Comparison of ENCODE assay signal across 8 mouse cellular contexts in the genomic region with DNA sequence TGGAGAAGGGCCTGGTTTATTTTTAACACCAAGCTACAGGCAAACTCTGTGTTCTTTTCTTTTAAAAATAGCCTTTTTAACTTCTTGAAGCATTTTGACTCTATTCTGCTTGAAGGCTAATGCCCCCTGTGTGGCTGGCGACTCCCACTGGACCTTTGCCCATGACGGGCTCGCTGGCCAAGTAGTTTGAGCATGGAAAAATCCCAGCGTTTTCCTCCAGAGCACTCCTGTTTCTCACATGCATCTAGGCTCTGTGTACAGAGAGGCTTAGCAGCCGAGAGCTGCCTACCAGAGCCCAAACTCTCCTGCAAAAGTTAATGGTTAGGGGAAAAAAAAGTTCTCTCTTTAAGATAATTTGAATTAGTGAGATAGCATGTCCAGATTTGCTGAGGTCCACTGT. TPM values are rescaled to one million over a fixed set of nuclear protein-coding genes. Genes with fewer than 3 reads are reported as not detected.
DNase-seq lines count a peak whose midpoint lies in the region; ATAC-seq and TF ChIP-seq lines count a peak whose summit lies in the region.

No protein-coding gene starts in this region.

- peak; percentile 76 for DNase-seq in hindbrain, postnatal 0 days (ENCODE audit: low spot score)
- DNase-seq in hindbrain, embryonic 11.5 days (ENCODE audit: low spot score), result no peak
- peak; percentile 44 for DNase-seq in gastrocnemius, postnatal 14 days
- no peak for DNase-seq in spleen, postnatal 36 days (ENCODE audit: low spot score in 2 of 2)
- no peak for DNase-seq in liver, postnatal 0 days

- peak; percentile 51; the same call in 1 of the 2 replicates for ATAC-seq in hindbrain, postnatal 0 days
- ATAC-seq in hindbrain, embryonic 11.5 days (ENCODE audit: low FRiP score), result no peak
- ATAC-seq in cerebellum, adult (ENCODE audit: insufficient number of reproducible peaks, low FRiP score, low TSS enrichment), result peak; percentile 71
- ATAC-seq in kidney, embryonic 15.5 days (replicated peaks; ENCODE audit: low FRiP score), result peak; percentile 64; the same call in 1 of the 2 replicates
- ATAC-seq in limb, embryonic 13.5 days (ENCODE audit: low FRiP score, low read depth), result no peak
- no peak for ATAC-seq in liver, postnatal 0 days

- WGBS in hindbrain, postnatal 0 days, result 30% methylated on average over 5 of the region's 5 CpGs
- 68% methylated on average over 5 of the region's 5 CpGs for WGBS in hindbrain, embryonic 11.5 days
- 33% methylated on average over 5 of the region's 5 CpGs for WGBS in kidney, embryonic 15.5 days
- WGBS in limb, embryonic 13.5 days, result 38% methylated on average over 5 of the region's 5 CpGs
- 54% methylated on average over 5 of the region's 5 CpGs for WGBS in liver, postnatal 0 days (ENCODE audit: insufficient replicate concordance)

- no peak for TF ChIP-seq CTCF in hindbrain, postnatal 0 days (IDR thresholded peaks at IDR 0.05; ENCODE audit: low read depth)
- TF ChIP-seq CTCF in liver, postnatal 0 days (IDR thresholded peaks at IDR 0.05; ENCODE audit: low read depth), result no peak

- H3K4me3 ChIP-seq in hindbrain, postnatal 0 days (ENCODE audit: low read length), result no peak overlapping the region
- H3K4me3 ChIP-seq in hindbrain, embryonic 11.5 days (ENCODE audit: low read depth, low read length), result no peak overlapping the region
- H3K4me3 ChIP-seq in kidney, embryonic 15.5 days (replicated peaks), result no peak overlapping the region
- H3K4me3 ChIP-seq in limb, embryonic 13.5 days, result no peak overlapping the region
- no peak overlapping the region for H3K4me3 ChIP-seq in liver, postnatal 0 days (ENCODE audit: low read depth, low read length)

- no peak for TF ChIP-seq EP300 in liver, postnatal 0 days (IDR thresholded peaks at IDR 0.05; ENCODE audit: low read depth)

- intact Hi-C loops in gastrocnemius, postnatal 14 days (cut with DNase I; ENCODE audit: low total_unique reads), result no loop called here

- H3K27me3 ChIP-seq in hindbrain, postnatal 0 days (ENCODE audit: insufficient read depth, low read length), result no peaks in the 10 kb centered on the region
- no peaks in the 10 kb centered on the region for H3K27me3 ChIP-seq in hindbrain, embryonic 11.5 days (ENCODE audit: control insufficient read depth, insufficient read depth, low read length)
- H3K27me3 ChIP-seq in kidney, embryonic 15.5 days, result no peaks in the 10 kb centered on the region
- H3K27me3 ChIP-seq in limb, embryonic 13.5 days, result no peaks in the 10 kb centered on the region
- no peaks in the 10 kb centered on the region for H3K27me3 ChIP-seq in liver, postnatal 0 days (ENCODE audit: insufficient read depth, low read length)

- H3K27ac ChIP-seq in hindbrain, postnatal 0 days, result peak overlapping the region; percentile 42; the same call in 1 of the 2 replicates
- H3K27ac ChIP-seq in hindbrain, embryonic 11.5 days (ENCODE audit: low read depth, low read length), result no peak overlapping the region
- H3K27ac ChIP-seq in kidney, embryonic 15.5 days, result peak overlapping the region; percentile 88
- peak overlapping the region; percentile 61 for H3K27ac ChIP-seq in limb, embryonic 13.5 days
- no peak overlapping the region for H3K27ac ChIP-seq in liver, postnatal 0 days (ENCODE audit: low read depth)

- H3K4me2 ChIP-seq in hindbrain, postnatal 0 days (ENCODE audit: low read depth, low read length), result no peak overlapping the region
- no peak overlapping the region for H3K4me2 ChIP-seq in hindbrain, embryonic 11.5 days (replicated peaks; ENCODE audit: low read depth, low read length)
- H3K4me2 ChIP-seq in kidney, embryonic 15.5 days, result no peak overlapping the region
- no peak overlapping the region for H3K4me2 ChIP-seq in limb, embryonic 13.5 days (replicated peaks)
- no peak overlapping the region for H3K4me2 ChIP-seq in liver, postnatal 0 days (ENCODE audit: low read depth, low read length)

- H3K36me3 ChIP-seq in hindbrain, postnatal 0 days (ENCODE audit: insufficient read depth, low read length), result no peaks in the 10 kb centered on the region
- H3K36me3 ChIP-seq in hindbrain, embryonic 11.5 days (ENCODE audit: control insufficient read depth, insufficient read depth, low read length), result no peaks in the 10 kb centered on the region
- H3K36me3 ChIP-seq in kidney, embryonic 15.5 days, result no peaks in the 10 kb centered on the region
- H3K36me3 ChIP-seq in limb, embryonic 13.5 days, result no peaks in the 10 kb centered on the region
- H3K36me3 ChIP-seq in liver, postnatal 0 days (replicated peaks; ENCODE audit: insufficient read depth, low read length), result no peaks in the 10 kb centered on the region

- H3K4me1 ChIP-seq in hindbrain, postnatal 0 days (ENCODE audit: insufficient read depth, low read length), result 0 out of 2 replicates have a peak, but pooled peaks cover 7% of the 10 kb centered on the region
- no peaks in the 10 kb centered on the region for H3K4me1 ChIP-seq in hindbrain, embryonic 11.5 days (replicated peaks; ENCODE audit: control insufficient read depth, insufficient read depth, low read length)
- peaks cover 38% of the 10 kb centered on the region for H3K4me1 ChIP-seq in kidney, embryonic 15.5 days
- peaks cover 47% of the 10 kb centered on the region for H3K4me1 ChIP-seq in limb, embryonic 13.5 days
- H3K4me1 ChIP-seq in liver, postnatal 0 days (ENCODE audit: insufficient read depth), result peaks cover 7% of the 10 kb centered on the region; the same call in 1 of the 2 replicates

- H3K9me3 ChIP-seq in hindbrain, postnatal 0 days (ENCODE audit: low read length), result no peaks in the 10 kb centered on the region
- H3K9me3 ChIP-seq in hindbrain, embryonic 11.5 days (ENCODE audit: control insufficient read depth, low read length), result no peaks in the 10 kb centered on the region
- no peaks in the 10 kb centered on the region for H3K9me3 ChIP-seq in kidney, embryonic 15.5 days (replicated peaks)
- no peaks in the 10 kb centered on the region for H3K9me3 ChIP-seq in limb, embryonic 13.5 days
- no peaks in the 10 kb centered on the region for H3K9me3 ChIP-seq in liver, postnatal 0 days (ENCODE audit: low read length)

- no peak overlapping the region for H3K9ac ChIP-seq in hindbrain, postnatal 0 days (replicated peaks; ENCODE audit: low read length)
- H3K9ac ChIP-seq in hindbrain, embryonic 11.5 days (ENCODE audit: low read depth, low read length), result no peak overlapping the region
- no peak overlapping the region for H3K9ac ChIP-seq in kidney, embryonic 15.5 days
- H3K9ac ChIP-seq in limb, embryonic 13.5 days, result no peak overlapping the region
- no peak overlapping the region for H3K9ac ChIP-seq in liver, postnatal 0 days (replicated peaks)

RNA-seq across cellular contexts. Expression of a gene that starts 52.7 kb away (rescaled TPM):
- total RNA-seq in hindbrain, postnatal 0 days (2014; rRNA removed), result not detected in 2 replicates
- 0.54 TPM in 1 of 2 replicates, not detected in the other for polyA plus RNA-seq in hindbrain, postnatal 0 days (2015; fragmentation: Nextera tagmentation; extraction: Ambion mirVana)
- not detected in 2 replicates for polyA plus RNA-seq in hindbrain, embryonic 11.5 days (2014; fragmentation: Nextera tagmentation; extraction: Ambion mirVana)
- total RNA-seq in gastrocnemius, postnatal 14 days (2021), result not detected
- 0.47 TPM in 1 of 2 replicates, not detected in the other for polyA plus RNA-seq in kidney, embryonic 15.5 days (2015; fragmentation: Nextera tagmentation; extraction: Ambion mirVana)
- 0.43 TPM in 1 of 2 replicates, not detected in the other for polyA plus RNA-seq in limb, embryonic 13.5 days (2015; fragmentation: Nextera tagmentation; extraction: Ambion mirVana)
- not detected in 2 replicates for polyA plus RNA-seq in liver, postnatal 0 days (2015; fragmentation: Nextera tagmentation; extraction: Ambion mirVana)

Comparison
In these comparisons a context has a peak if more than half of its experiments do, and no peak if none do; other contexts are left out.
1. ATAC-seq: peak in hindbrain, postnatal 0 days (single experiment), cerebellum, adult (single experiment) and kidney, embryonic 15.5 days (single experiment); none in hindbrain, embryonic 11.5 days (single experiment), limb, embryonic 13.5 days (single experiment) and liver, postnatal 0 days (single experiment).
2. DNase-seq: peak in hindbrain, postnatal 0 days (single experiment) and gastrocnemius, postnatal 14 days (single experiment); none in hindbrain, embryonic 11.5 days (single experiment), spleen, postnatal 36 days (0 of 2) and liver, postnatal 0 days (single experiment).
3. H3K27ac ChIP-seq: peak in hindbrain, postnatal 0 days (single experiment), kidney, embryonic 15.5 days (single experiment) and limb, embryonic 13.5 days (single experiment); none in hindbrain, embryonic 11.5 days (single experiment) and liver, postnatal 0 days (single experiment).